Mouse (Mus musculus) pancreas, adult 10 weeks (tissue): ENCODE data around the gene Vnn3. TPM values are rescaled to one million over a fixed set of nuclear protein-coding genes. Genes with fewer than 3 reads are reported as not detected.

Experiments used
- polyA plus RNA-seq: library from polyadenylated mRNA; stranded (reverse); fragments of 350-450 nt; fragmentation: Illumina TruSeq; extraction: RNeasy Lipid Tissue Mini Kit (QIAGEN cat#74804); gene quantifications from one replicate; pipeline ENCODE4 v1.2.3, GENCODE M21; 2015; ENCODE audit warnings: low read depth, low replicate concordance; ENCODE audit not compliant: insufficient read depth

Vnn3 gene
- polyA plus RNA-seq: not detected

GRCm38 (mm10) chr10:23851228-23851912 is at the start of gene Vnn3:
Gene Vnn3, plus strand, starts transcription at chr10:23851462.

GRCm38 (mm10) chr10:23894601-23895349 is 43.5 kb downstream of the Vnn3 start, which contains the start of gene Vnn1:
Gene Vnn1, plus strand, starts transcription at chr10:23894688.

Other genes starting within 250 kb of the Vnn3 start
- gene Rps12, start 64.2 kb upstream of the Vnn3 start, polyA plus RNA-seq: 1,153 TPM
- 2.6 TPM for gene Slc18b1, start 54.5 kb upstream of the Vnn3 start, polyA plus RNA-seq
- gene Vnn1, start 43.2 kb downstream of the Vnn3 start, polyA plus RNA-seq: 0.66 TPM
- not detected for gene Taar1, start 68.9 kb downstream of the Vnn3 start, polyA plus RNA-seq
- gene Taar2, start 87.1 kb downstream of the Vnn3 start, polyA plus RNA-seq: not detected
- gene Taar3, start 98.1 kb downstream of the Vnn3 start, polyA plus RNA-seq: not detected
- not detected for gene Taar4, start 109.0 kb downstream of the Vnn3 start, polyA plus RNA-seq
- gene Taar5, start 119.2 kb downstream of the Vnn3 start, polyA plus RNA-seq: not detected
- gene Taar6, start 134.2 kb downstream of the Vnn3 start, polyA plus RNA-seq: not detected
- not detected for gene Taar7a, start 142.0 kb downstream of the Vnn3 start, polyA plus RNA-seq
- not detected for gene Taar7b, start 148.5 kb downstream of the Vnn3 start, polyA plus RNA-seq
- not detected for gene Taar7d, start 175.8 kb downstream of the Vnn3 start, polyA plus RNA-seq
- gene Taar7e, start 186.2 kb downstream of the Vnn3 start, polyA plus RNA-seq: not detected
- not detected for gene Taar7f, start 198.0 kb downstream of the Vnn3 start, polyA plus RNA-seq
- not detected for gene Taar8a, start 225.0 kb downstream of the Vnn3 start, polyA plus RNA-seq
- gene Taar8b, start 240.8 kb downstream of the Vnn3 start, polyA plus RNA-seq: not detected